In the genomic region with DNA sequence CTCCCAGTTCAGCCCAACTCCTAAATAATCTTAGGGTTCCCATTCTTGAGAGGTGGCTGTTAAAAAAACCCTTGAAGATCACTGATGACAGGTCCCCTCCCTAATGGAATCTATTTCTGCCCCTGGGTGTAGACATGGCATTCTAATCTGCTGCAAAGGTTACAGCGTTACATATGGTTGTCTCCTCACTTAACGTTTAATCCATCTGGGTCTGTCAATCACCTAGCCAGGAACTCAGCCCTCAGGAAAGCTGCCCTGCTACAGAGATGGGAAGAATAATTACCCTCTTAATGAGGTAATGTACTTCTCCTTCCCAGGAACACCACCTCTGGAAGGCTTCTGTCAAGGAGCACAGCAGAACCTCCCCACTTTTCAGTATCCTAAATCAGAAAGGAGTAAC, we compare ENCODE assay signal across 25 mouse cellular contexts.
"Had no signal": no experiment of that assay in that cellular context is flagged by ENCODE, and none has a peak within 500 bp of the region (broad histone marks: within the 10 kb centered on the region; RNA-seq: fewer than 3 reads in every experiment).

No protein-coding gene starts in this region.

- H3K27me3 ChIP-seq: limb, embryonic 13.5 days; liver, embryonic 12.5 days; liver, embryonic 15.5 days; lung, embryonic 15.5 days; megakaryocyte, embryonic 14.5 days; midbrain, embryonic 15.5 days; neural tube, embryonic 12.5 days; neural tube, embryonic 15.5 days had no signal

- H3K36me3 ChIP-seq: limb, embryonic 10.5 days; limb, embryonic 13.5 days; liver, embryonic 12.5 days; liver, embryonic 15.5 days; lung, embryonic 15.5 days; midbrain, embryonic 15.5 days; neural tube, embryonic 12.5 days; neural tube, embryonic 15.5 days had no signal

- H3K27ac ChIP-seq: kidney, postnatal 0 days; limb, embryonic 10.5 days; limb, embryonic 13.5 days; liver, embryonic 12.5 days; liver, embryonic 15.5 days; lung, embryonic 15.5 days; midbrain, embryonic 15.5 days; neural tube, embryonic 12.5 days; neural tube, embryonic 15.5 days; stomach, postnatal 0 days had no signal

- H3K4me3 ChIP-seq: layer of hippocampus, adult 2 months; limb, embryonic 10.5 days; limb, embryonic 13.5 days; liver, embryonic 12.5 days; liver, embryonic 15.5 days; lung, embryonic 15.5 days; midbrain, embryonic 15.5 days; neural tube, embryonic 12.5 days; neural tube, embryonic 15.5 days had no signal

- H3K9me3 ChIP-seq: limb, embryonic 10.5 days; limb, embryonic 13.5 days; liver, embryonic 12.5 days; liver, embryonic 15.5 days; lung, embryonic 15.5 days; midbrain, embryonic 15.5 days; neural tube, embryonic 12.5 days; neural tube, embryonic 15.5 days had no signal

- H3K4me2 ChIP-seq: limb, embryonic 13.5 days; liver, embryonic 12.5 days; liver, embryonic 15.5 days; lung, embryonic 15.5 days; midbrain, embryonic 11.5 days; midbrain, embryonic 15.5 days; neural tube, embryonic 12.5 days; neural tube, embryonic 15.5 days had no signal

- DNase-seq: kidney, postnatal 25 days; layer of hippocampus, adult 9-11 months; liver; lung, adult 18-20 months; lung, postnatal 10 days; lung, postnatal 36 days; right cerebral cortex, adult 18-20 months; right cerebral cortex, postnatal 14 days; right cerebral cortex, postnatal 4 days; thymus, adult 2 months; thymus, postnatal 14 days; thymus, postnatal 4 days had no signal

- H3K4me1 ChIP-seq: liver, embryonic 12.5 days; liver, embryonic 15.5 days; lung, embryonic 15.5 days; megakaryocyte, embryonic 14.5 days; neural tube, embryonic 12.5 days; neural tube, embryonic 15.5 days had no signal

- ATAC-seq: liver, embryonic 12.5 days; midbrain, embryonic 15.5 days had no signal

- H3K9ac ChIP-seq: limb, embryonic 13.5 days; liver, embryonic 12.5 days; liver, embryonic 15.5 days; lung, embryonic 15.5 days; midbrain, embryonic 15.5 days; neural tube, embryonic 12.5 days; neural tube, embryonic 15.5 days had no signal
